Mouse (Mus musculus): Measurements from ENCODE around the gene Tnnt3. TPM values are rescaled to one million over a fixed set of nuclear protein-coding genes. Genes with fewer than 3 reads are reported as not detected.

Gene Tnnt3
- total RNA-seq, 2 experiments from 2014 or later: 0.67 TPM; not detected in 1

- no peak for DNase-seq
Measured at GRCm38 (mm10) chr7:142539828-142540227, 41.2 kb downstream of the Tnnt3 start.

- no peak for DNase-seq
Measured at GRCm38 (mm10) chr7:142542771-142543303, 44.2 kb downstream of the Tnnt3 start.

- DNase-seq: no peak
Measured at GRCm38 (mm10) chr7:142545967-142546366, 47.3 kb downstream of the Tnnt3 start.

- DNase-seq: no peak
Measured at GRCm38 (mm10) chr7:142547874-142548273, 49.2 kb downstream of the Tnnt3 start.

GRCm38 (mm10) chr7:142548706-142549105 lies 50.1 kb downstream of the Tnnt3 start:
- no peak for DNase-seq

GRCm38 (mm10) chr7:142549941-142550763 lies 51.5 kb downstream of the Tnnt3 start:
- peak; percentile 58 to 71 for DNase-seq

- DNase-seq: peak; percentile 26 to 48
Measured at GRCm38 (mm10) chr7:142550935-142551373, 52.3 kb downstream of the Tnnt3 start.

- DNase-seq: no peak
Measured at GRCm38 (mm10) chr7:142551691-142552090, 53.1 kb downstream of the Tnnt3 start.

- no peak for DNase-seq
Measured at GRCm38 (mm10) chr7:142552591-142553416, 54.2 kb downstream of the Tnnt3 start.

GRCm38 (mm10) chr7:142553417-142554335 lies 55.0 kb downstream of the Tnnt3 start:
- DNase-seq: no peak

GRCm38 (mm10) chr7:142554625-142555024 lies 56.0 kb downstream of the Tnnt3 start:
- DNase-seq: no peak

GRCm38 (mm10) chr7:142555366-142556088 lies 56.9 kb downstream of the Tnnt3 start:
- DNase-seq: no peak

- no peak for DNase-seq
Measured at GRCm38 (mm10) chr7:142556089-142556476, 57.4 kb downstream of the Tnnt3 start.

- DNase-seq: no peak
Measured at GRCm38 (mm10) chr7:142557696-142558095, 59.1 kb downstream of the Tnnt3 start.

GRCm38 (mm10) chr7:142558511-142559146 lies 60.0 kb downstream of the Tnnt3 start:
- DNase-seq: no peak

GRCm38 (mm10) chr7:142559651-142560175 lies 61.1 kb downstream of the Tnnt3 start:
- no peak for DNase-seq

GRCm38 (mm10) chr7:142560942-142561855 lies 62.6 kb downstream of the Tnnt3 start:
- no peak for DNase-seq

- DNase-seq: no peak
Measured at GRCm38 (mm10) chr7:142561856-142562404, 63.3 kb downstream of the Tnnt3 start.

- no peak for DNase-seq
Measured at GRCm38 (mm10) chr7:142563168-142563567, 64.5 kb downstream of the Tnnt3 start.
